Mouse (Mus musculus) lung, adult 18-20 months (tissue): ENCODE data around the gene Pcnx2.

Experiments used
- DNase-seq, 2 experiments: peaks; one replicate each; pipeline ENCODE4 v3.0.0; 2022; ENCODE audit warnings: mixed read lengths in 2 of 2

Pcnx2 gene

GRCm38 (mm10) chr8:125897868-125898788, at the start of gene Pcnx2:
Gene Pcnx2 (minus strand): TSS chr8:125898317.
- DNase-seq, result no peak

GRCm38 (mm10) chr8:125944511-125944910, 46.4 kb upstream of the Pcnx2 start:
- peak; percentile 76 to 86 for DNase-seq

- DNase-seq, result peak; percentile 40 to 54
These were observed 37.5 kb upstream of the Pcnx2 start for GRCm38 (mm10) chr8:125935649-125936048.

- DNase-seq, result no peak
These were observed 33.7 kb upstream of the Pcnx2 start for GRCm38 (mm10) chr8:125931822-125932221.

- no peak for DNase-seq
These were observed 32.3 kb upstream of the Pcnx2 start for GRCm38 (mm10) chr8:125930276-125931046.

- no peak for DNase-seq
These were observed 28.5 kb upstream of the Pcnx2 start for GRCm38 (mm10) chr8:125926636-125927035.

- DNase-seq, result no peak
These were observed 24.2 kb upstream of the Pcnx2 start for GRCm38 (mm10) chr8:125922333-125922732.

- no peak for DNase-seq
These were observed 22.6 kb upstream of the Pcnx2 start for GRCm38 (mm10) chr8:125920761-125921160.

- no peak for DNase-seq
These were observed 22.2 kb upstream of the Pcnx2 start for GRCm38 (mm10) chr8:125920281-125920680.

GRCm38 (mm10) chr8:125919560-125919959, 21.4 kb upstream of the Pcnx2 start:
- DNase-seq, result no peak

- DNase-seq, result no peak
These were observed 20.6 kb upstream of the Pcnx2 start for GRCm38 (mm10) chr8:125918719-125919118.

- DNase-seq, result peak; percentile 53 to 74
These were observed 18.9 kb upstream of the Pcnx2 start for GRCm38 (mm10) chr8:125917013-125917412.

- peak; percentile 14 to 34 for DNase-seq
These were observed 16.3 kb upstream of the Pcnx2 start for GRCm38 (mm10) chr8:125914386-125914785.

- no peak for DNase-seq
These were observed 15.1 kb upstream of the Pcnx2 start for GRCm38 (mm10) chr8:125913206-125913605.

- no peak for DNase-seq
These were observed 13.1 kb upstream of the Pcnx2 start for GRCm38 (mm10) chr8:125911229-125911580.

- DNase-seq, result peak; percentile 11 to 29
These were observed 12.5 kb upstream of the Pcnx2 start, which contains the start of gene Map3k21 for GRCm38 (mm10) chr8:125910365-125911228. Gene Map3k21 (plus strand): TSS chr8:125910450.

- DNase-seq, result peak; percentile 91 to 94
These were observed 11.7 kb upstream of the Pcnx2 start for GRCm38 (mm10) chr8:125909661-125910364.

- no peak for DNase-seq
These were observed 9.2 kb upstream of the Pcnx2 start for GRCm38 (mm10) chr8:125907311-125907710.

GRCm38 (mm10) chr8:125905341-125905740, 7.2 kb upstream of the Pcnx2 start:
- no peak for DNase-seq

- DNase-seq, result no peak
These were observed 4.4 kb upstream of the Pcnx2 start for GRCm38 (mm10) chr8:125902521-125902920.

GRCm38 (mm10) chr8:125901167-125901566, 3.0 kb upstream of the Pcnx2 start:
- DNase-seq, result no peak

- peak; percentile 18 to 32 for DNase-seq
These were observed 782 bp upstream of the Pcnx2 start for GRCm38 (mm10) chr8:125898899-125899298.
